Mouse (Mus musculus): Measurements from ENCODE around the gene Gemin8.
A peak's percentile ranks its signal among the peaks of the same experiment; 100 is the strongest.

Gene Gemin8

DNA sequence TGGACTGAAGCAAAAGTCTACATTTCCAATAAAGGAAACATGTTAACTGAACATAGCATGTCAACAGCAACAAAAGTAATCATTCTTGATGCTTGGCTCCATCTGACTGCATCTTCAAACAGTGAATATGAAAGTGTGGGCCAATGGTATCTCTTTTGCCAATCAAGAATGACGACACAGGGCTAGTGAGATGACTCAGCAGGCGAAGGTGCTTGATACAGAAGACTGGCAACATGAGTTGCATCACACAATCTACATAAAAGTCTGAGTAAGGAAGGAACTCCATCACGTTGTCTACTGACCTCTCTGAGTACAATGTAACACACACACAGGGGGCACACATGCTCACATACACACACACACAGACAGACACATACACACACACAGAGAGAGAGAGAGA is 59.5 kb downstream of the Gemin8 start:
- no peak for DNase-seq (ENCODE audit: low spot score in 2 of 2)

DNA sequence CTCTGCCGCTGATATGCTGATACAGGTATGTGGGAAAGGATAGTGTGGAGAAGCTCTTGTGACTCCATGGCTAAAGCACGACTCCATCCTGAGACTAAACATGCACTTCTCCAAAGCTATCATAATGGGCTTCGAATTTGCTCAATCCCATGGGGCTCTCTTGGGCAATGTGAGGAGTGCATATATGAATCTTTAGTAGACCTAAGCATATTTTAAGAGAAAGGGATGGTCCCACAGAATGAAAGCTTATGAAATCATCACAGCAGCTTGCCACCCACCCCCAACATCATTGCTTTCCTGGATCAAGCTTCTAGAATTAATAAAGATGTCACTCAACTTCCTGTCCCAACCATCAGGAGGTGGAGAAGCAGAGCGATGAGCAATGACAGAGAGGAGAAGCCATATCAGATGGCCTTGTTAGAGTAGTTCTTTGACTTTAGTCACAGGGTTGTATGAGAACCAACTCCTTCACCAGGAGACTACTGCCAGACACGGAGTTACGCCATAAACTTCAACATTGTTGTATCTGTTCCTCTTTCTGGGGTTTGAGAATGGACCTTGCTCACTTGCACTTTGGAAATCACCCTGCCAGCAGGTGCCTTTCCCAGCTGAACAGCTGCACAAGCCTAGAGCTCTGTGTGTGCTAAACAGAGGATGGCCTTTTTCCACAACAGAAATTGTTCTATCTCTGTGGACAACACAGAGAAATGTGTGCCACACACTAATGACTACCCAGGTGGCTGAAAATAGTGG is 60.4 kb downstream of the Gemin8 start:
- no peak for DNase-seq (ENCODE audit: low spot score in 2 of 2)

DNA sequence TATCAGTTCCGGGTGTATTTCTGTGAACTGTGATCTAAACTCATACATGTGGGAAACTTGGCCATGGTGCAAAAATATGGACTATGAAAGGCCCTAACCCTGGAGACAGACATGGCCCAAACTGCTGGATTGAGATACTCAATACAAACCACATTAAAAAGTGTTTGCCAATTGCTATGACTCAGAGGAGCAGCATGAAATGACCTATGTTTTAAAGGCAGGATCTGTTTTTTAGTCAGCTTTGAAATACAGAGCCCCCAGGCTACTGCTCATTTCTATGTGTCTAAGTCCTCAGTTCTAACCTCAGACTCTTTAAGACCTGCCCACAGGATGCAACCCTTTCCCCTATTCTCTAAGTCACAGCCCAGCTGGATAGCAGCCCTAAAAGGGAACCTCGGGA is 65.9 kb downstream of the Gemin8 start:
- no peak for DNase-seq (ENCODE audit: low spot score in 2 of 2)

DNA sequence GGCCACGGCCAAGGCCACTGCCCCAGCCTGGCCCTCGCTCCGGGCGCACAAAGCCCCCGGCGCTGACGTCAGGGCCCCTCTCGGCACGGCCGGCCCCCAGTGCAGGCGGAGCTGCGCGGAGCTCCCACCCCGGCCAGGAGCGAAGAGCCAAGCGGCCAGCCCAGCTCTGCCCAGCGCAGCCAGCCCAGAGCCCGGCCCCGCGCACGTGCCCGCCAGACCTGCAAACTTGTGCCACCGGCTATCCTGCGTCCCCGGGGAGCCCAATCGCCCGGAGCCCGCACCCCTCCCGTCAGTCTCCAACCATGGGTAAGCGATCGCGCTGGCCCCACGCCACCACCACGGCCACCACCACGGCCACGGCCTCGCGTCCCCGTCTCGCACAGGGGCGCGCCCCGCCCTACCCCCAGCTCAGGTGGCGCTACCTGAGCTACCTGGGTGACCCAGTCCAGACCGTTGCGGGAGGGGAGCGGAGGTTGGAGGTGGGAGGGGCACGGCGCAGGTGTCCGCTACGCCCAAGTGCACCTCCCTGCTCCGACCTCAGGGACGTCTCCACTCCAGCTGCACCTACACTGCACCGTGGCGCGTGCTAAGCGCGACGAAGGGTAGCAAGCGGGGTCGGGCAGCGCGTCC is 68.7 kb downstream of the Gemin8 start, which contains the start of gene Gpm6b:
TSS of gene Gpm6b (plus strand) at position 81 of the 630 bp plus-strand sequence.
- DNase-seq (ENCODE audit: low spot score in 2 of 2), result peak in 1 of 2 experiments; percentile 21

DNA sequence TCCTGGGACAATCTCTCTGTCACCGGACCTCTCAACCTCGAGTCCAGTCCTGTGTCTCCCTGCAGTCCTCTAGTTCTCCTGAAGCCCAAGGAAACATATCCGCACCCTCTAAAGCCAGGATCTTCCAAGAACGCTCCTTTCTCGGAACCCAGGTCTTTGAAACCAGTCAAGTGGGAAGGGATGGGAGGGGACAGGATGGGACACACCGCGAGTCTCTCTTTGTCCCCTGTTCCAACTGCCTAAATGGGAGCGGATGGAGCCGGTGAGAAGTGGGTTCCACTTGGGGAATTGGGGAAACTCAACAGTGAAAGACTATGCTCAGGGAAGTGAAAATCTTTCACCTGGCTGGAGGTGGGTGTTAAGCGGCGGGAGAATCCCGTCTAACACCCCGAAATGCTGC is 69.3 kb downstream of the Gemin8 start:
- DNase-seq (ENCODE audit: low spot score in 2 of 2), result no peak
